Mouse (Mus musculus) neural tube, embryonic 15.5 days (tissue): ENCODE measurements around the gene Vamp8. TPM values are rescaled to one million over a fixed set of nuclear protein-coding genes. Genes with fewer than 3 reads are reported as not detected.

Source experiments
- ATAC-seq: fragments of 200-750 bp; cut with Nextera tagmentation; 2 replicates; pipeline ENCODE4 v1.8.0; 2017; ENCODE audit warnings: mild to moderate bottlenecking, moderate TSS enrichment, moderate library complexity; ENCODE audit not compliant: low FRiP score
- H3K27ac ChIP-seq: fragments of 300-500 bp; sonication (generic); replicated peaks from 2 replicates; pipeline ENCODE4 v1.5.1; 2015; ENCODE audit warnings: mild to moderate bottlenecking, inconsistent platforms
- H3K27me3 ChIP-seq: fragments of 300-500 bp; sonication (generic); replicated peaks from 2 replicates; pipeline ENCODE4 v1.6.1; 2015; ENCODE audit warnings: inconsistent platforms
- H3K36me3 ChIP-seq: fragments of 300-500 bp; sonication (generic); 2 replicates; pipeline ENCODE4 v1.6.1; 2015; ENCODE audit warnings: inconsistent platforms
- H3K4me1 ChIP-seq: fragments of 300-500 bp; sonication (generic); 2 replicates; pipeline ENCODE4 v1.6.1; 2015; ENCODE audit warnings: inconsistent platforms
- H3K4me2 ChIP-seq: fragments of 300-500 bp; sonication (generic); 2 replicates; pipeline ENCODE4 v1.6.1; 2015; ENCODE audit warnings: inconsistent platforms, mild to moderate bottlenecking, moderate library complexity
- H3K4me3 ChIP-seq: fragments of 300-500 bp; sonication (generic); replicated peaks from 2 replicates; pipeline ENCODE4 v1.5.1; 2015; ENCODE audit warnings: mild to moderate bottlenecking, inconsistent platforms
- H3K9ac ChIP-seq: fragments of 300-500 bp; sonication (generic); replicated peaks from 2 replicates; pipeline ENCODE4 v1.6.1; 2015; ENCODE audit warnings: mild to moderate bottlenecking, inconsistent platforms
- H3K9me3 ChIP-seq: fragments of 300-500 bp; sonication (generic); replicated peaks from 2 replicates; pipeline ENCODE4 v1.6.1; 2016; ENCODE audit warnings: inconsistent platforms
- WGBS: fragments of 180-500 bp; shearing (Covaris S2); methylation state at CpG from one replicate; pipeline ENCODE4 v1.1.7; 2015; ENCODE audit warnings: mixed read lengths; 5-methylcytosine and 5-hydroxymethylcytosine counted together
- polyA plus RNA-seq: library from polyadenylated mRNA; unstranded; fragments of >200 nt; fragmentation: Nextera tagmentation; extraction: Ambion mirVana; gene quantifications from 2 replicates; pipeline ENCODE4 v1.2.1, GENCODE M21; 2015

Vamp8 gene
- polyA plus RNA-seq, 1 experiment from 2014 or later, result 19.1 TPM

GRCm38 (mm10) chr6:72419806-72420205 lies 29.3 kb upstream of the Vamp8 start:
- WGBS, result 93% methylated on average over 1 of the region's 1 CpGs
- no peaks in the 10 kb centered on the region for H3K27me3 ChIP-seq
- H3K9me3 ChIP-seq, result no peaks in the 10 kb centered on the region
- H3K9ac ChIP-seq, result no peak overlapping the region
- H3K4me3 ChIP-seq, result no peak overlapping the region
- H3K36me3 ChIP-seq, result peaks cover 62% of the 10 kb centered on the region
- H3K27ac ChIP-seq, result no peak overlapping the region
- no peak for ATAC-seq
- peaks cover 15% of the 10 kb centered on the region for H3K4me1 ChIP-seq
- no peak overlapping the region for H3K4me2 ChIP-seq

- no peak overlapping the region for H3K4me2 ChIP-seq
- H3K36me3 ChIP-seq, result peaks cover 46% of the 10 kb centered on the region
- H3K9me3 ChIP-seq, result no peaks in the 10 kb centered on the region
- H3K27me3 ChIP-seq, result no peaks in the 10 kb centered on the region
- ATAC-seq, result no peak
- no peak overlapping the region for H3K4me3 ChIP-seq
- no peak overlapping the region for H3K9ac ChIP-seq
- no peak overlapping the region for H3K27ac ChIP-seq
- 95% methylated on average over 4 of the region's 4 CpGs for WGBS
- H3K4me1 ChIP-seq, result peaks cover 25% of the 10 kb centered on the region
Observed at GRCm38 (mm10) chr6:72418279-72418678, 27.8 kb upstream of the Vamp8 start.

GRCm38 (mm10) chr6:72415964-72416772 lies 25.7 kb upstream of the Vamp8 start:
- Histone ChIP-seq H3K4me3 (no peak overlapping the region), H3K9me3 (no peaks in the 10 kb centered on the region), H3K4me1 (peaks cover 25% of the 10 kb centered on the region), H3K27me3 (no peaks in the 10 kb centered on the region), H3K36me3 (peaks cover 31% of the 10 kb centered on the region), H3K4me2 (no peak overlapping the region), H3K27ac (no peak overlapping the region), H3K9ac (no peak overlapping the region)
- ATAC-seq, result no peak
- 85% methylated on average over 7 of the region's 7 CpGs for WGBS

GRCm38 (mm10) chr6:72415181-72415580 lies 24.7 kb upstream of the Vamp8 start:
- H3K9ac ChIP-seq, result no peak overlapping the region
- no peak for ATAC-seq
- WGBS, result 83% methylated on average over 5 of the region's 5 CpGs

GRCm38 (mm10) chr6:72414076-72414756 lies 23.7 kb upstream of the Vamp8 start, which contains the start of gene Ggcx:
Gene Ggcx, plus strand, starts transcription at chr6:72414308.
- Histone ChIP-seq H3K27me3 (no peaks in the 10 kb centered on the region), H3K9ac (peak within 1 kb of the TSS; percentile 95), H3K9me3 (no peaks in the 10 kb centered on the region), H3K4me2 (peak within 1 kb of the TSS; percentile 81), H3K36me3 (peaks cover 15% of the 10 kb centered on the region), H3K4me3 (peak within 1 kb of the TSS; percentile 81), H3K27ac (peak within 1 kb of the TSS; percentile 76), H3K4me1 (peaks cover 25% of the 10 kb centered on the region)
- ATAC-seq, result peak; percentile 96
- 2% methylated on average over 33 of the region's 33 CpGs for WGBS

More at GRCm38 (mm10) chr6:72415181-72415580, 24.7 kb upstream of the Vamp8 start:
- Histone ChIP-seq H3K4me3 (peak overlapping the region; percentile 81), H3K36me3 (peaks cover 25% of the 10 kb centered on the region), H3K27ac (no peak overlapping the region), H3K27me3 (no peaks in the 10 kb centered on the region), H3K4me1 (peaks cover 25% of the 10 kb centered on the region), H3K9me3 (no peaks in the 10 kb centered on the region), H3K4me2 (peak overlapping the region; percentile 81)

- no peak for ATAC-seq
- no peaks in the 10 kb centered on the region for H3K36me3 ChIP-seq
- WGBS, result 84% methylated on average over 7 of the region's 7 CpGs
- no peak overlapping the region for H3K9ac ChIP-seq
- H3K4me2 ChIP-seq, result no peak overlapping the region
- no peak overlapping the region for H3K4me3 ChIP-seq
- no peaks in the 10 kb centered on the region for H3K9me3 ChIP-seq
- H3K27me3 ChIP-seq, result no peaks in the 10 kb centered on the region
- H3K4me1 ChIP-seq, result peaks cover 17% of the 10 kb centered on the region
- no peak overlapping the region for H3K27ac ChIP-seq
Observed at GRCm38 (mm10) chr6:72410518-72410917, 20.0 kb upstream of the Vamp8 start.

GRCm38 (mm10) chr6:72410003-72410402 lies 19.5 kb upstream of the Vamp8 start:
- Histone ChIP-seq H3K9me3 (no peaks in the 10 kb centered on the region), H3K4me3 (no peak overlapping the region), H3K9ac (no peak overlapping the region), H3K27ac (no peak overlapping the region), H3K27me3 (no peaks in the 10 kb centered on the region), H3K4me2 (no peak overlapping the region), H3K4me1 (peaks cover 11% of the 10 kb centered on the region), H3K36me3 (no peaks in the 10 kb centered on the region)
- no peak for ATAC-seq
- WGBS, result 38% methylated on average over 1 of the region's 1 CpGs

- Histone ChIP-seq H3K4me1 (peaks cover 7% of the 10 kb centered on the region), H3K27me3 (no peaks in the 10 kb centered on the region), H3K27ac (no peak overlapping the region), H3K4me3 (no peak overlapping the region), H3K9ac (no peak overlapping the region), H3K36me3 (no peaks in the 10 kb centered on the region), H3K9me3 (no peaks in the 10 kb centered on the region), H3K4me2 (no peak overlapping the region)
- no peak for ATAC-seq
- 17% methylated on average over 3 of the region's 3 CpGs for WGBS
Observed at GRCm38 (mm10) chr6:72409567-72409966, 19.1 kb upstream of the Vamp8 start.

- H3K9ac ChIP-seq, result no peak overlapping the region
- H3K27ac ChIP-seq, result no peak overlapping the region
- WGBS, result 3% methylated on average over 5 of the region's 5 CpGs
- no peaks in the 10 kb centered on the region for H3K9me3 ChIP-seq
- H3K4me3 ChIP-seq, result no peak overlapping the region
- H3K36me3 ChIP-seq, result no peaks in the 10 kb centered on the region
- no peak overlapping the region for H3K4me2 ChIP-seq
- H3K27me3 ChIP-seq, result no peaks in the 10 kb centered on the region
- peak; percentile 59; the same call in 1 of the 2 replicates for ATAC-seq
- H3K4me1 ChIP-seq, result no peaks in the 10 kb centered on the region
Observed at GRCm38 (mm10) chr6:72407119-72407518, 16.6 kb upstream of the Vamp8 start.

GRCm38 (mm10) chr6:72405356-72405755 lies 14.9 kb upstream of the Vamp8 start:
- no peak for ATAC-seq
- Histone ChIP-seq H3K27me3 (no peaks in the 10 kb centered on the region), H3K27ac (no peak overlapping the region), H3K4me1 (no peaks in the 10 kb centered on the region), H3K9me3 (no peaks in the 10 kb centered on the region), H3K4me2 (no peak overlapping the region), H3K9ac (no peak overlapping the region), H3K4me3 (no peak overlapping the region), H3K36me3 (no peaks in the 10 kb centered on the region)
- WGBS, result 84% methylated on average over 7 of the region's 7 CpGs

- Histone ChIP-seq H3K36me3 (no peaks in the 10 kb centered on the region), H3K27me3 (no peaks in the 10 kb centered on the region), H3K4me3 (no peak overlapping the region), H3K4me1 (no peaks in the 10 kb centered on the region), H3K9ac (no peak overlapping the region), H3K27ac (no peak overlapping the region), H3K4me2 (no peak overlapping the region), H3K9me3 (no peaks in the 10 kb centered on the region)
- WGBS, result 18% methylated on average over 7 of the region's 7 CpGs
- ATAC-seq, result no peak
Observed at GRCm38 (mm10) chr6:72401875-72402274, 11.4 kb upstream of the Vamp8 start.

GRCm38 (mm10) chr6:72399967-72400366 lies 9.5 kb upstream of the Vamp8 start:
- H3K27me3 ChIP-seq, result no peaks in the 10 kb centered on the region
- WGBS, result 60% methylated on average over 2 of the region's 2 CpGs
- H3K4me1 ChIP-seq, result no peaks in the 10 kb centered on the region
- H3K4me2 ChIP-seq, result no peak overlapping the region
- no peak overlapping the region for H3K4me3 ChIP-seq
- ATAC-seq, result no peak
- no peak overlapping the region for H3K27ac ChIP-seq
- no peak overlapping the region for H3K9ac ChIP-seq
- H3K36me3 ChIP-seq, result no peaks in the 10 kb centered on the region
- no peaks in the 10 kb centered on the region for H3K9me3 ChIP-seq
